Mouse (Mus musculus): Measurements from ENCODE around the gene Spindoc.
"Not testable (repeated sequence)": the region's sequence is repeated elsewhere in the genome, so short reads cannot be mapped to it uniquely, and the experiment has no call there.

Spindoc gene

DNA sequence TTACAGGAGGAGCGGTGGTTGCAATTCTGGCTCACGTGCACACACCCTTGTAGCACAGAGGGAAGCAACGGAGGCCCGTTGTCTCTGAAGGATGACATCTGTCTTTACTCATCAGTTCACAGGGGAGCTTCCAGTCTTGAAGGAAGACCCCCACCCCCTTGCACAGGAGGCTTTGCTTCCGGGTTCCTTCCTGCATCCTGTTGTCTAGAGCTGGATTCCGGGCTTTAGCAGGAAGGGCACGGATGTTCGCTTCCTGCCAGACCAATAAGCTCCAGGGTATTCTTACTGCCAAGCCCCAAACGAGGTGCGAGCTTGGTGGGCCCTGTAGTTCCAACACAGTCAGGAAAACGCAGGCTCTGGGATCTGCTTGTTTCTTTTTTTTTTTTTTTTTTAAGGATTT lies 17.8 kb upstream of the Spindoc start:
- no peak for DNase-seq (ENCODE audit: extremely low read depth, low read depth)

DNA sequence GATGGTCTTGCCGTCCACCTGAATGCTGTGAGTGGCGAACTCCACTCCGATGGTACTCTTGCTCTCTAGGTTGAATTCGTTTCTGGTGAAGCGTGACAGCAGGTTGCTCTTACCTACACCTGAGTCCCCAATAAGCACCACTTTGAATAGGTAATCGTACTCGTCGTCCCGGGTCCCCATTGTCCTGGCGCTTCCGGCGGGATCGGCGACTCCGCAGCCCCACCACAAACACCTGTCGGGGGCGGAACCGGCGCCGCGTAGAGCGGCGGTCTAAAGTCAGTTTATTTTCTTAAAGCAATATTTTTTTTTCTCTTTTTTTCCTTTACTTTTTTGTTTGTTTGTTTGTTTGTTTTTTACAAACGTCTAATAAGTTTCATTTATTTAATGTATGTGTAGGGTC lies 16.1 kb upstream of the Spindoc start:
- DNase-seq (ENCODE audit: extremely low read depth, low read depth): not testable (repeated sequence)

DNA sequence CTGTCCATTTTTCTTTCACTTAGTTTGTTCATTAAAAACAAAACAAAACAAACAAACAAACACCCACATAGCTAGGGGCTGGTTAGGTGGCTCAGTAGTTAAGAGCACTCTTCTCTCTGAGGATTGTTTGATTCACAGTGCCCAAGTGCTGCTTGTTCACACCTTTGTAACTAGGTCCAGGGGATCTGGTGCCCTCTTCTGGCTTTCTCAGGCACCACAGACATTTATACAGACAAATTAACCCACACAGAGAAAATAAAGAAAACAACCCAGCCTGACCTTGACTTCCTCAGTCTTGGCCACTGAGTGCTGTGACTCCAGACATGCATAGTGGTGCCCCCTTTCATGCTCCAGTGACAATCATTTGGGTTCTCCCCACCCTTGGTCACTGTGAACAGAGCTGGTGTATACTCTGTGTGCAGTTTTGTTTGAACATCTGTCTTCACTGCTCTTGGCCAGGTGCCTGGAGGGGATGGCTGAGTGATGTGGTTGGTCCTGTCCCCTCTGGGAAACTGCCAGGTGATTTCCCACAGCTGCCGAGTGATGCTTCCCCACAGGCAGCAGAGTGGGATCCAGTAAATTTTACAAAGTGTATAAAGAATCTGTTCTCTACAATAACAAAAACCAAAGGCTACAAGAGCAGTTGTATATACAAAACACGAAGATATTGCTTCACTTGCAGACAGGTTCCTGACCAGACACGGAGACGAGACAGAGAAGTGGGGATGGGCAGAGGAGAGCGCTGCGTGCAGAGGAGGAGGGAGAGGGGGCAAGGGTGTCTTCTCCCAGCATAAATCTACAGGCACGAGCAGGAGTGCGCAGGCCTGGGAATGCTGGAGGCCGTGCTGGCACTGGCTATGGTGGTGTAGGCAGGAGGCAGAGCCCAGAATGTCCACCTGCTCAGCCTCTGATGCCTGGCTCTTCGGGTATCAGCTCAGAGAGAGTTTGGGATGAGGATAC lies 14.4 kb upstream of the Spindoc start:
- not testable (repeated sequence) for DNase-seq (ENCODE audit: extremely low read depth, low read depth)

DNA sequence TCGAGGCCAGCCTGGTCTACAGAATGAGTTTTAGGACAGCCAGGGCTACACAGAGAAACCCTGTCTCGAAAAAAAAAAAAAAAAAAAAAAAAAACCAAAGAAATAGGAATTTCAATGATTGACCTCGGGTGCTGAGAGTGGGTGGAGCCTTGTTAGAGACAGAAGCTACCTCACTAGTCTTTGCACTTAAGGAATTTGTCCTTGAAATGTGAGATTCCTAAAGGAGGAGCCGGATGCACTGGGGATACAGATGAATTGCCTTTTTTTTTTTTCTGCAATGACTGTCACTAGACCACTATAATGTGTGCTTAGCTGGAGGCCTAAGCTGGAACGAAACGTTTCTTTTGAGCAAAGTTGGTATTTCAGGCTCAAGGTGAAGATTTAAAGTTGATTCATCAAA lies 5.7 kb upstream of the Spindoc start:
- DNase-seq (ENCODE audit: extremely low read depth, low read depth): no peak

DNA sequence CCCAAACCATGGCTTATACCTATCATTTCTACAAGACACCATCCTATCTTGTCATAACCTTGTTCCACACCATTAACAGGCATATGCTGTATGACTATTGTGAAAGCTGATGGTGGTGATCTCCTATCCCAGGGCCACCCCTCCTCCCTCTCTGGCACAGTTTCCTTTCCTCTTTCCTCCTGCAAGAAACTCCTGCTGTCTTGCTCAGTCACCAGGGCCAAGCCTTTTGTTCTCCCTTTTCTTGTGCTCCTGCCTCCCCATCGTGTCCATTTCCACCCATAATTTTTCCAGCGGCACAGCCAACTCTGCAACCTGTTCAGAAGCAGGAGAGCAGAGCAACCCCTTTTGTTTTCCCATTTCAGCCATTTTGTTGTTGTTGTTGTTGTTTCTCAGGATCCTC lies 3.2 kb upstream of the Spindoc start:
- DNase-seq (ENCODE audit: extremely low read depth, low read depth): no peak

DNA sequence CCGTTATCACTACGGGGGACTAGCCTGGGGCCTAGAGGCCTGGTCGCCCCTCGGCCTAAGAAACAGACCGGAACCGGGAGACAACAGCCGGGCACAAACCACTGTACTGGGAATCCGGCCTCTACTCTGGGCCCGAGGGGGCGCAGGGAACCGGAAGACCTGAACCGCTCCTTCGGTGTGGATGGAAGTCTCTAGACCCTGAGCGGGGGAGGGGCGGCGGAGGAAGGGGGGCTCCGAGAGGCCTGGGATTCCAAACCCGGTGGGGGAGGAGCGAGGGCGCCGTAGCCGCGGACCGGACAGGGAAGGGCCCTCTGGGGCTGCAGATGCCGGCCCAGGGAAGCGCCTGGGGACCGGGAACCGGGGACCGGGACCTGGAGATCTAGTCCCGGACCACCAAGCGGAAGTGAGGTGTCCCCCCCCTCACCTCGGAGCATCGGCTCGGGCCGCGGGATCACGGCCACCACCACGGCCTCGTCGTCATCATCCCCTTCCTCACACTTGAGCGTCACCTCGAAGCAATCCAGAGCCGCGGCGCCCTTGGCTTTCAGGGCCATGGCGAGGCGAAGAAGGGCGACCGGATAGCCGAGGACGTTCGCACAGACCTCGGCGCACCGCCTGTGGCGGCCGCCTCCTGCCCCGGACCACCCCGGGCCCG lies 419 bp downstream of the Spindoc start:
- no peak for DNase-seq (ENCODE audit: extremely low read depth, low read depth)

DNA sequence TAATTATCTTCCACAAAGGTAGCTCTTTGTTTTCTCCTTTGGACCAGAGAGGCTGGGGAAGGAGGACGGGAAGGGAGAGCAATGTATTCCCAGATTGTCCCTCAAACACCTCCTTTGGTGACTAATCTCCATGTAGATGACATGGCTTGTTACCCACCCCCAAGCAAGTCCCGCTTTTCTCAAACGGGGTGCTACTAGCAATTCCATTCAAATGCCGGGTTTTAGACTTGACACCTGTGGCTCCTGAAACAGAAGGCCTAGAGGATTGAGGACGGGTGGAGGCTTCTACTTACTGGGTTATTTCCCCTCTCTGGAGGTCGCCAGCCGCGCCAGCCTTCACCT lies 917 bp downstream of the Spindoc start:
- DNase-seq (ENCODE audit: extremely low read depth, low read depth): no peak

DNA sequence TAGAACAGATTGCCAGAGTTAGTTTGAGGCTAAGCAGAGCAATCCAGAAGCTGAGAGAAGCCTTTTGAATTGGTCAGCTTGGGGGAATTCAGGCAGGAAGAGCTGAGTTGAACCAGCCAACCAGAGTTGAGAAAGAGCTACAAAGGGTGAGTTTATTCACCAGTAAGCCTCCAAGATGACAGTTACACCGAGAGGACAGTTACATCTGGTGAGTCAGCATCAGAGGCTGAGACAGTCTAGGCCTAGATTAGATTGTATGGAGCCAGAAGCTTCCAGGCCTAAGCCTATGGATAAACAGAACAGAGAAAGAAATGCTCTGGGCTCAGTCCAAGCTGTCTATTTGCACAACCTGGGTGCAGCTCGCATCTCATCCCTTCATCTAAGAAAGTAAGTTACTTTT lies 5.2 kb downstream of the Spindoc start:
- no peak for DNase-seq (ENCODE audit: extremely low read depth, low read depth)

DNA sequence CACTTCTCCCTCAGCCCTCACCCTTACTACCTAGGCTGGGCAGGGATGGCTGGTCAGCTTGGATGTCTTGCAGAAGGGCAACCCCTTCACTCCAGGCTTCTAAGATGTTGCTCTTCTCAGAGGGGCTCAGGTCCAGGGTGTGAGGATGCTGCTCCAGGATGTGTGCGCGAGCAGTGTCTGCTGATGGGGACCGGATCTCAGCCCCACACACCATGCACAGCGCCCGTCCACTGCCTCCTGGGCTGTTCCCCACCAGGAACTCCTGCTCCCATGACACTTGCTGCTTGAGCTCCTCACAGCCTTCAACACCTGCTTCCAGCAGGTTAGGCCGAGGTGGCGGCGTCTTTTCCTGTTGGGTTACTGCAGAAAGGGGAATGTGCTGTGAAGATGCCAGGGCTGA lies 8.3 kb downstream of the Spindoc start:
- no peak for DNase-seq (ENCODE audit: extremely low read depth, low read depth)

DNA sequence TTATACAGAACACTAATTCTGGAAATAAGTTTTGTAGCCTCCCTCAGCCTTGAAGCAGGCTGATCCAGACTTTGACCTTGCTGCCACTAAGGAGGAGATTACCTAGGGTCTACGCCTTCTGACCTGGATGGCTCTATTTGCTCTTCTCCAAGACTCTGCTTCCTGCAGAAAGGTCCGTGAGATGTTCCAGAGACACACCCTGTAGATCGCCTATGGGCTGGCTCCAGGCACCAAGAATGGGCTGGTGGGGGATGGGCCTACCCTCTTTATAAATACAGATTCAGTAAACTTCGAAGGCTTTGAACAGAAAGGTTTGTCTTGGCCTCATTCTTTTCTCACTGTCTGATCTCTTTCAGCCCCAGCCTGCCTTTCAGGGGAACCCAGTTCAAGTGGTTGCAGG lies 13.3 kb downstream of the Spindoc start:
- DNase-seq (ENCODE audit: extremely low read depth, low read depth): not testable (repeated sequence)

DNA sequence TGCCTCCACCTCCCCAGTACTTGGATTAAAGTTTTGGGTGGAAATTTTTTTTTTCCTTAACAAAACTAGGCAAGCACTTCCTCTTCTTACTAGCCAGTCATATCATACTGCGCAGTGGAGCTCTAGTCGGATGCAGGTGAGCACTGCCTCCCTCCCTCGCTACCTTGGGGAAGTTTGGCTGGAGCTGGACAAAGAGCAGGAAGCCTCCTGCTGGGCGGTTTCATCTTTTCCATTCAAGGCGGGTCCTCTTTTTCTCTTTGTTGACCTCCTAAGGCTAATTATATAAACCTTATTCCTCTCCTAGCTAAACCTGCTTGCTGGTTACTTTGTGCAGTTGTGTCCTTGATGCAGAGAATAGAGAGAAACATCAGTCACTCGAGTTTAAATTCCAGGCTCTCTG lies 29.2 kb downstream of the Spindoc start:
- DNase-seq (ENCODE audit: extremely low read depth, low read depth): no peak

DNA sequence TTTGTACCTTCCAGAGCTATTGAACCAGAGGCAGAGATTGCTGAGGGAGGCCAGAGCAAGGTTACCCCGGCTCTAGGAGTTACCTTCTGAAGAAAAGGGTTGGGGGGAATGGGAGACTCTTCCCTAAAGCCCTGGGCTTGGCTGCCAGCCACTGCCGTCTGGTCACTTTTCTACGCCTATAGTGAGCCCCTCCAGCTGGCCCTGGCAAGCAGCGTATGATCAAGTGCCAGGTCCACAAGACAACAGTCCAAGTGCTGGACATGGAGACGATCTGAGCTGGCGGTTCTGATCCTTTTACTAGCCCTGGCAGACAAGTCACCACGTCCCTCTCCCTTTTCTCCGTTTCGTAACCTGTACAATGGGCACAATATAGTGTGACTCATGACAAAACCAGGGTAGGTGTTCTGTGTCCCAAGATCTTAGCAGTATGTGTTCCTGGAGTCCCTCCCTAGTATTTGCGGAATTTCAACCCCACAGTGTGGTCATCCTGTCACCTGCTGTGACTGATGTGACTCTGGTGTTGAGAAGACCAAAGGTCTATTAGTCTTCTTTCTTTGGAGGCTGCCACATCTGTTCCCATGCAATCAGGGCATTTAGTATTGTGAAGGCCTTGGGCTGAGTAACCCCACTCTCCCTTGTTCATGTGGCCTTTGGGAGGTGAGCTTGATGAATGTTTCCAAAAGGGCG lies 29.8 kb downstream of the Spindoc start:
- DNase-seq (ENCODE audit: extremely low read depth, low read depth): no peak

DNA sequence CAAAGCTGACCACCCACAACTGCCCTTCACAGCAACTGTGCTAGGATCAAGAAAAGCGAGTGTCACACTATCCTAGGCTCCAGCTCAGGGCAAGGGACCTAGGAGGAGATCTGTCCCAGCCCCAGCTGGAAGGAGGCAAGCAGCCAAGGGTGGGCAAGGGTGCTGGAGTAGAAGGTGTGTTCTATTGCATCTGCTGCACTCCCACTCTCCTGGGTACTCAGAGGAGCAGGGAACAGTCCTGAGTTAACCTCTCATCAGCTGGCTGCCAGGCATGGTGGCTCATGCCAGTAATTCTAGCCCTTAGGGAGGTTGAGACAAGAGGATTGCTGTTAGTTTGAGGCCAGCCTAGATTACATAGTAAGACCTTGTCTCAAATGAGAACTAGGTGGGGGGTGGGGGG lies 32.8 kb downstream of the Spindoc start:
- no peak for DNase-seq (ENCODE audit: extremely low read depth, low read depth)

DNA sequence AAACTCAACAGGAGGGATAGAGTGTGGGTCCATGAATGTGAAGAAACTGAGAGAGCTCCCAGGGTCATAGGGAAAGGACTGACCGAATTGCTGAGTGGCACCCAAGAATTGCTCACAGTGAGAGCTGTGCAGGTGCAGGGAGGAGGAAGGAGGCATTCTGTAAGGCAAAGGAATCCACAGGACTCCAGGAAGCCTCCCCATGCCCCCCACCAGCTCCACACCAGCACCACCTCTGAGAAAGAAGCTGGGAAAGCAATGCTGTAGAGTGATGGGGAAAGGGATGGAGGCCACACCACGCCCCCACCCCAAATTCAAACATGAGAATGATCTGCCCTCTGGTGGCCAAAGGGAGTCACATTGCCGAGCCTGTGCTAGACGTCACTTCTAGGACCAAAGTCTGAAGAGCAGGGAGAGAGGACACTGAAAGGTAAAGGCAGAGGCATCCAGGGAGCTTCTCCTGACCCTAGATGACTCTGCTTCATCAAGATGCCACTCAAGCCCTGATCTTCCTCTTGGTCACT lies 37.5 kb downstream of the Spindoc start:
- DNase-seq (ENCODE audit: extremely low read depth, low read depth): no peak

DNA sequence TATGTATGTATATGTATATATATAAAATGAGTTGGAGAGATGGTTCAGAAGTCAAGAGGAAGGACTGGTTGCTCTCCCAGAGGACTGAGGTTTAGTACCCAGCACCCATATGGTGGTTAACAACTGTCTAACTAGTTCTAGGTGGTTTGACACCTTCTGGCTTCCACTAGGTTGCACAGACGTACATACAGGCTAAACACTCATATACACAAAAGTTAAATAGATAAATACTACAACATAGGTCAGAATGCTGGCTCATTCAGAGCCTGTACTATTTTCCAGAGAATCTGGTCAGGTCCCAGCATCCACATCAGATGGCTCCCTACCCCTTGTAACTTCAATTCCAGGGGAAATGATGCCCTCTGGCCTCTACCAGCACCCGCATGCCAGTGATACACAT lies 40.1 kb downstream of the Spindoc start:
- no peak for DNase-seq (ENCODE audit: extremely low read depth, low read depth)

DNA sequence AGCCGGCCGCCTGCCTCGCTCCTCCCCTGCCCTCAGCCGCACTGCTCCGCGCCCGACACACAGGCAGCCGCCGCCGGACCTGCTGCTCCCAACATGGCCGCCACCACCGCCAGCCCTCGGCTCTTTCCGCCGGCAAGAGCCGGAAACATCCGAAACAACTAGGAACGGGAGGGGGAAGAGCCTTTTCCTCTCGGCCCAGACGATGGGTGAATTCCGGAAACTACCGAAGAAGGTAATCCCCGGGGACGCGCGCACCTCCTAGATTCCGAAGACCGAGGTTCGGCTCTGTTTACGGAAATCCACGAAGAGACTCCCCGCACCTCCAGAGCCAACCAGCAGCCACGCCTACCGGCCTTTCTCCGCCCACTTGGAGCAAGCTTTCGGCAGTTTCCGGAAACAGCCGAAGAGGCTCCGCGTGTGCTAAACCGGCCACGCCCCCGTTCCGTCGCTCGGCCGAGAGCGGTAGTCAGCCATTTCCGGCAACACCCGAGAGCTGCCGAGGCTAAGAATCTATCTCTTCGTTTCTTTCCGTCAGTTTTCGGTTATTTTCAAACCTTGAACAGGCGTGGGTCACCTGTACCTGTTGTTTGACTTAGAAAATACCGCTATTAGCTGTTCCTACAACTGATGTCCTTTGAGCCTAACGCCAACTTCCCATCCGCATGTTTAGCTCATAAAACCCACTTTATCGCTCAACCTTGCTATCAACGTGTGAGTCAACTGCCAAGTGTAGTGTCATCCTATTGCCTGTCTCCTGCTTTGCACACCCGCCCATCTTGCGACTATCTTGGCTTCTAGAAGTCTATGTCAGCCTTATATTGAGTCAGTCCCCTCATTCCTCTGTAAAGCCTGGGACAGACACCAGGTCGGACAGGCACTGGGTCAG lies 41.0 kb downstream of the Spindoc start, which contains the start of gene Mark2:
Mark2 (minus strand) TSS at position 349 of the 886 bp plus-strand sequence.
- peak; percentile 95 for DNase-seq (ENCODE audit: extremely low read depth, low read depth)

DNA sequence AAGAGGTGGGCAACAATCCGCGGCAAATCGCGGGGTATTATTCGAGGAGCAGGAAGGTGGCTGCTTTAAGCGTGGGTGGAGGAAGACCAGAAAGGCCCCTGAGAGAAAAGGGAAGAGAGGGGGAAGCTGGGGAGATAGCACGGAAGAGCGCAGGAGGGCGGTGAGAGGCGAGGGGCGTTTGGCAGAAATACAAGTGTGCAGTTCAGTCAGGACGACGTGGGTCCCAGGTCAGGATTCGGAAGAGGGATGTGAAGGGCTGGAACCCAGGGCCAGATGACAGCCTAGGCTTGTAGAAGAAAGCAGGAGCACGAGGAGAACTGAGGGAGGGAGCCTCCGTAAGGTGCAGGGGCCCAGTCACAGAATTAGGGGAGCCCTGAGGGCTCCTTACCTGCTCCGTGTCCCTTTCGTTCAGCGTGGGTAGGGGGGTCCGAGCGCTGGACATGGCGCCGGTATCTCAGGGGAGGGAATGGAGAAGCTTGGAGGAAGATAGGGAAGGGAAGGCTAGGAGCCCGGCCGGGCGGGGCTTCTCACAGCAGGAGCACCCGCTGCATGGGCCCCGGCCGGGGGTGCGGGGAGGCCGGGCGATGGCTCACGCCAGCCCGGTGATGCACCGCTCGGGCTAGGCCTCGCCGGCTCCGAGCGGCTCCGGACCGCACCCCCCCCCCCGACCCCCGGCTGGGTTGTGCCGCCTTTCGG lies 41.9 kb downstream of the Spindoc start:
- peak; percentile 36 for DNase-seq (ENCODE audit: extremely low read depth, low read depth)

DNA sequence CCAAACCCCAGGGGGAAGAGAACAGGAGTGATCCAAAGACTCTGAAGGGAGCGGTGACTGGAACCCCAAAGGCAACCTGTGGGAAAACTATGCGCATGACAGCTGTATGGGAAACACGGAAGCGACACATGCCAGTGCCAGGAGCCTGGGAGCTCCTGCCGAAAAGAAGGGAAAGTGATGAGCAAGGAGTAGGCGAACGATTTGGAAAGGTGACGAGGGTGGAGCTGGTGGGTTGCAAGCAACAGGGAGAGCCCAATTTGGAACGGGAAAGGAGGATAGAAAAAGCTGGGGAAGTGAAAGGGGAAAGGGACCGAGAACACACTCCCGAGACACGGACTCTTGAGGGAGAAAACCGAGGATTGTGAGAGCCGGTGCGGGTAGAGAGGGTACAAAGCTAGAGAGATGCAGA lies 42.4 kb downstream of the Spindoc start:
- no peak for DNase-seq (ENCODE audit: extremely low read depth, low read depth)

DNA sequence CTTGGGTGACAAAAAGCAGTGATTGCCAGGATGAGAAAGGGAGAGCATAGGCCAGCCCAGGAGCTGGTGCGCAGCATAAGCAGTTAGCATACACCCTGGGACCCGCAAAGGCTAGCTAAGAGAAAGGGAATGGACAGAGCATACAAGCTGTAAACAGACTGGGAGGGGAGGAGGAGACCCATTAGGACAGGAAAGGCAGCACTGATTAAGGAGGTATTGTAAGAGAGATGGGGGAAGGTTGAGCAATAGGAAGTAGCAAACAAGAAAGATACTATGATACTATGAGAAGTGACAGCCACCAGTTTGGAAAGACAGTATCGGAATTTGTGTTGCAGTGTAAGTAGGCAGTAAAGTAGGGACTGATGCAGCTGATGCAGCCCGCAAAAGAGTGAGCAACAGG lies 42.9 kb downstream of the Spindoc start:
- no peak for DNase-seq (ENCODE audit: extremely low read depth, low read depth)

DNA sequence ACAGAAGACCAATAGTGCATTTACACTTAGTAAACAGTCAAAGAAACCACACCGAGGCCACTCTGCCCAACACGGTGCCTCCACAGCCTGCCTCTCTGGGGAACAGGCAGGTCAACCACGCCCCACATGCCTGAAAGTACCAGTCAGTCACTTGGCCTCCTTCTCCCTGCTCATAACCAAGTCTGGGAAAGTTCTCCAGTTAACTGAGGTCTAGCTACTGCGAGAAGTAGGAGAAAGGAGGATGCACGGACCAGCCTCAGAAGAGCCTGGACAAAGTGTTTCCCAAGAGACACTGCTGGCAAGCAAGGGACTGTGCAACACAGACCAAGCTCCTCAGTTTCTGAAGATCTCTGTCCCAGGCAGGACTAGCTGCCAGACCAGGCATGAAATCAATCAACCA lies 43.8 kb downstream of the Spindoc start:
- DNase-seq (ENCODE audit: extremely low read depth, low read depth): no peak

Data from MEL-GATA-1-ER (cell line).